Mouse (Mus musculus): ENCODE measurements around the gene Fap.

DNA sequence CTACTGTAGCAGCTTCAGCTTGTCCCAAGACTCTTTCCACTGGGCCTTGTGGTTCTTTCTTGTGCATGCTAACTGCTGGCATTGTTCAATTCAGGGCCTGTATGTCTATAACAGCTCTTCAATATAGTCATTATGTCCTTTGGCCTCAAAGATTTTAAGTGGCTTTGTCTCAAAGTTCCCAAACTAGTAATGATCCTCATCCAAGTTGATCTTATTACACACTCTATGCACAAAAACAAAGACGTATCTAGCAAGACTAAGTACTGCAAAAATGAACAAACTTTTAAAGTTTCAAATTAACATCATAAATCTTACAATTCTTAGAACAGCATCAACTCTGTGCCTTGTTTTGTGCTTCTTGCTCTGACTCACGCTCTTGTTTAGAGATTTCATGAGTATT, 20.6 kb upstream of the Fap start:
- TF ChIP-seq CTCF (IDR thresholded peaks at IDR 0.05; ENCODE audit: extremely low read depth, insufficient read length, insufficient replicate concordance, low read depth, low read length) = no peak
- TF ChIP-seq POLR2A (IDR thresholded peaks at IDR 0.05; ENCODE audit: low read depth, low read length) = no peak
